Mouse (Mus musculus): Measurements from ENCODE around the gene Cacna2d4. TPM values are rescaled to one million over a fixed set of nuclear protein-coding genes. Genes with fewer than 3 reads are reported as not detected.
"Not testable (repeated sequence)": the region's sequence is repeated elsewhere in the genome, so short reads cannot be mapped to it uniquely, and the experiment has no call there.

Cacna2d4 gene
- polyA plus RNA-seq, 1 experiment: 34.8 TPM

DNA sequence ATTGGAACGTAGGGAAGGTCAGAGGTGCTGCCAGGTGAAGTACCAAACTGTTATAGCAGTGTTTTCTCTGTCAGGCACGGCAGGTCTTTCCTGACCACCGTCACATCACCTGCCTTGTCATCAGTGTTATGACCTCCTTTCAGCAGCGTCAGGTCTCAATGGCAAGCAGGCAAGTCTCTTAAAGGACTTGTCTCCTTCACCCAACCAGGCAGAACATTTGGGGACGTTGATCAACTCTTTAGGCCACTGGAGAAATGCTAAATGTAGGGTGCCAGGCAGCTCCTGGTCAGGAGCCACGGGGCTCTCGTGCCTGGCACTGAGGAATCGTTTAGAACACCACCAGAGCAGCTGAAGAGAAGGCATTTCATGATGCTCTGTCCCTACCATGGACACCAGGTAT, 115.3 kb downstream of the Cacna2d4 start:
- H3K4me1 ChIP-seq (replicated peaks; ENCODE audit: control insufficient read depth, insufficient read depth, low read length): peaks cover 6% of the 10 kb centered on the region
- DNase-seq: no peak
- no peak overlapping the region for H3K4me3 ChIP-seq (ENCODE audit: control insufficient read depth, insufficient read depth, low read length)
- peaks cover 32% of the 10 kb centered on the region for H3K36me3 ChIP-seq (ENCODE audit: control insufficient read depth, insufficient read depth, low read length)
- no peak overlapping the region for H3K27ac ChIP-seq (ENCODE audit: control insufficient read depth, insufficient read depth, low read length)
- TF ChIP-seq CTCF (IDR thresholded peaks at IDR 0.05; ENCODE audit: borderline replicate concordance, control insufficient read depth, extremely low read depth, insufficient read depth, low read length, poor library complexity) (no peak), POLR2A (IDR thresholded peaks at IDR 0.05; ENCODE audit: control insufficient read depth, extremely low read depth, insufficient read depth, low read length, poor library complexity) (no peak)
- WGBS: 83% methylated on average over 8 of the region's 8 CpGs
- no peaks in the 10 kb centered on the region for H3K27me3 ChIP-seq (ENCODE audit: control insufficient read depth, insufficient read depth, low read length)

DNA sequence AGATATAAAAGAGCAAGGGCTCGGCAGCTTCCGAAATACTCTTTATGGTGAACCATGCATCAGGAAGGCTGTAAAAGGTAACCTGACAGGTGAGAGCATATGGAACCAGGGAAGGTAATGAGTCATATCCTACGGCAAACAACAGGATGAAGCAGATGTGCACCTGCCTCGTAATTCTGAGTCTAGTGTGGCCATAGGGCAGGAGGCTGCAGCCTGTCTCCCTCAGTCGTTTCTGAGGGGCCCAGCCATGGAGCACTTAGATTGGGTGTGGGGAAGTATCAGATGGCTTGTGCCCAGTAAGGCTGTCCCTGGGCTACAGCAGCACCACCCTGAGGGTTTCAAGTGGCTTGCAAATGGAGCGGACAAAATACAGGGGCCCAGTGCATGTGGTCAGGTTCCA, 116.2 kb downstream of the Cacna2d4 start:
- WGBS: 89% methylated on average over 6 of the region's 6 CpGs
- H3K36me3 ChIP-seq (ENCODE audit: control insufficient read depth, insufficient read depth, low read length): peaks cover 40% of the 10 kb centered on the region
- DNase-seq: no peak
- H3K4me1 ChIP-seq (replicated peaks; ENCODE audit: control insufficient read depth, insufficient read depth, low read length): no peaks in the 10 kb centered on the region
- no peak overlapping the region for H3K27ac ChIP-seq (ENCODE audit: control insufficient read depth, insufficient read depth, low read length)
- H3K27me3 ChIP-seq (ENCODE audit: control insufficient read depth, insufficient read depth, low read length): no peaks in the 10 kb centered on the region
- TF ChIP-seq POLR2A (IDR thresholded peaks at IDR 0.05; ENCODE audit: control insufficient read depth, extremely low read depth, insufficient read depth, low read length, poor library complexity) (no peak), CTCF (IDR thresholded peaks at IDR 0.05; ENCODE audit: borderline replicate concordance, control insufficient read depth, extremely low read depth, insufficient read depth, low read length, poor library complexity) (no peak)
- H3K4me3 ChIP-seq (ENCODE audit: control insufficient read depth, insufficient read depth, low read length): no peak overlapping the region

- no peak overlapping the region for H3K4me3 ChIP-seq (ENCODE audit: control insufficient read depth, insufficient read depth, low read length)
- WGBS: 97% methylated on average over 8 of the region's 8 CpGs
- no peaks in the 10 kb centered on the region for H3K4me1 ChIP-seq (replicated peaks; ENCODE audit: control insufficient read depth, insufficient read depth, low read length)
- H3K27ac ChIP-seq (ENCODE audit: control insufficient read depth, insufficient read depth, low read length): no peak overlapping the region
- no peak for DNase-seq
- no peaks in the 10 kb centered on the region for H3K27me3 ChIP-seq (ENCODE audit: control insufficient read depth, insufficient read depth, low read length)
- H3K36me3 ChIP-seq (ENCODE audit: control insufficient read depth, insufficient read depth, low read length): peaks cover 78% of the 10 kb centered on the region
- TF ChIP-seq CTCF (IDR thresholded peaks at IDR 0.05; ENCODE audit: borderline replicate concordance, control insufficient read depth, extremely low read depth, insufficient read depth, low read length, poor library complexity): no peak
- TF ChIP-seq POLR2A (IDR thresholded peaks at IDR 0.05; ENCODE audit: control insufficient read depth, extremely low read depth, insufficient read depth, low read length, poor library complexity): no peak
Measured at GRCm38 (mm10) chr6:119358020-119358571, 121.8 kb downstream of the Cacna2d4 start.

DNA sequence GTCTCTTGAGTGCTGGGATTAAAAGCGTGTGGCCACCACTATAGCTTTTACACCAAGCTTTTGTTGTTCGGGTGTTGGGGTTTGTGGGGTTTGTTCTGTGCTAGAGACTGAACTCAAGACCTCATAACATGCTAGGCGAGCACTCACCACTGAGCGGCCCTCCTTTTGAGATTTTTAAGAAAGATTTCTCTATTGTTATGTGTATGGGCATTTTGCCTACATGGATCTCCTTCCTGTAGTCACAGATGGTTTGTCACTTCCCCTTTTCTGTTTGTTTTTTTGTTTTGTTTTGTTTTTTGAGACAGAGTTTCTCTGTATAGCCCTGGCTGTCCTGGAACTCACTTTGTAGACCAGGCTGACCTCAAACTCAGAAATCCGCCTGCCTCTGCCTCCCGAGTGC, 123.9 kb downstream of the Cacna2d4 start:
- not testable (repeated sequence) for DNase-seq; H3K4me1 ChIP-seq (replicated peaks; ENCODE audit: control insufficient read depth, insufficient read depth, low read length); H3K27me3 ChIP-seq (ENCODE audit: control insufficient read depth, insufficient read depth, low read length); H3K4me3 ChIP-seq (ENCODE audit: control insufficient read depth, insufficient read depth, low read length); H3K27ac ChIP-seq (ENCODE audit: control insufficient read depth, insufficient read depth, low read length)
- 92% methylated on average over 6 of the region's 6 CpGs for WGBS
- H3K36me3 ChIP-seq (ENCODE audit: control insufficient read depth, insufficient read depth, low read length): peaks cover 72% of the 10 kb centered on the region

DNA sequence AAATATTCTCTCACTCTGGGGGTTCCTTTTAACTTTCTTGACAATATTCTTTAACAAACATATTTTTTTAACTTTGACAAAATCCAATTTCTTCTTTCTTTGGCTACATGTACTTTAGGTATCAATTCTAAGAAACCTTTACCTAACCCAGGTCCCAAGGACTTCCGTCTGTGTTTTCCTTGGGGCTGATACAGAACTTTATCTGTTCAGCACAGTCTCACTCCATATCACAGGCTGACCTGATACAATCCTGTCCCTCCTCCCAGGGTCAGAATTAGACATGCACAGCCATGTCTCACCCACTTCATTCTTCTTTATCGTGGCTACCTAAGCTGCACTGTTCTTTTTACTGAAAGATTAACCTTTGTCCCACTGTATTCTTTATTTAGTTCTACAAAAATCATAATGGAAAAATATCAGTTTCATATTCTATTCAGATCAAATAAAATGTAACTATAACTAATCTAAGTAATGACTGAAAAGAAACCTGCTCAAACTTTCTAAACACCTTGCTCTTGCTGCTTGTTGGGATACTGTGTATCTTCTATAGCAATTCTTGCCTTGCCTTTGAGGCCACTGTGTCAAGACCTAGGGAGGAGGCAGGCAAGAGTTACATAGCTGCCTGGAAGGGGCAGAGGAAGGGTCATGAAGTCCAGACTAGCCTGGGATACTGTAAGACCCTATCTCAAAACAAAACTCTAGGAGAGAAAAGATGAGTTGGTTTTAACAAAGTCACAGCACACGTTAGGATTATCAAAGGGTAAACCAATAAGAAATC, 124.8 kb downstream of the Cacna2d4 start:
- H3K27ac ChIP-seq (ENCODE audit: control insufficient read depth, insufficient read depth, low read length): no peak overlapping the region
- no peak for DNase-seq
- H3K27me3 ChIP-seq (ENCODE audit: control insufficient read depth, insufficient read depth, low read length): no peaks in the 10 kb centered on the region
- H3K4me3 ChIP-seq (ENCODE audit: control insufficient read depth, insufficient read depth, low read length): no peak overlapping the region
- WGBS: 97% methylated on average over 3 of the region's 3 CpGs
- no peak for TF ChIP-seq CTCF (IDR thresholded peaks at IDR 0.05; ENCODE audit: borderline replicate concordance, control insufficient read depth, extremely low read depth, insufficient read depth, low read length, poor library complexity)
- H3K36me3 ChIP-seq (ENCODE audit: control insufficient read depth, insufficient read depth, low read length): peaks cover 67% of the 10 kb centered on the region
- no peaks in the 10 kb centered on the region for H3K4me1 ChIP-seq (replicated peaks; ENCODE audit: control insufficient read depth, insufficient read depth, low read length)

DNA sequence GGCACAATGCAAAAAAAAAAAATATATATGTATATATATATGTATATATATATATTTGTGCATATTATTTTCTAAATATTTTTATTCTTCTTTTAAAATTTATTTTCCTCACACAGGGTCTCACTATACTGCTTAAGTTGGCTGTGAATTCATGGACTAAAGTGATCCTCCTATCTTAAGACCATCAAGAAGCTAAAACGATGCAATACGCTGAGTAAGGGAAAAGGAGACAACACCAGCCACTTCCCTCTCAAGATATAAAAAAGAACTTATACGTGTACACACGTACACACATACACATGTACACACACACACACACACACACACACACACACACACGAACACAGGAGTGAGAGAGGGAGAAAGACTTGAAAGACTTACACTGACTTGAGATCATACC, 127.3 kb downstream of the Cacna2d4 start:
- Histone ChIP-seq H3K27me3 (ENCODE audit: control insufficient read depth, insufficient read depth, low read length) (no peaks in the 10 kb centered on the region), H3K36me3 (ENCODE audit: control insufficient read depth, insufficient read depth, low read length) (peaks cover 52% of the 10 kb centered on the region), H3K4me1 (replicated peaks; ENCODE audit: control insufficient read depth, insufficient read depth, low read length) (peaks cover 9% of the 10 kb centered on the region), H3K4me3 (ENCODE audit: control insufficient read depth, insufficient read depth, low read length) (no peak overlapping the region), H3K27ac (ENCODE audit: control insufficient read depth, insufficient read depth, low read length) (no peak overlapping the region)
- TF ChIP-seq POLR2A (IDR thresholded peaks at IDR 0.05; ENCODE audit: control insufficient read depth, extremely low read depth, insufficient read depth, low read length, poor library complexity) (no peak), CTCF (IDR thresholded peaks at IDR 0.05; ENCODE audit: borderline replicate concordance, control insufficient read depth, extremely low read depth, insufficient read depth, low read length, poor library complexity) (no peak)
- 97% methylated on average over 5 of the region's 5 CpGs for WGBS
- no peak for DNase-seq

GRCm38 (mm10) chr6:119366800-119367199, 130.5 kb downstream of the Cacna2d4 start:
- not testable (repeated sequence) for DNase-seq; H3K4me3 ChIP-seq (ENCODE audit: control insufficient read depth, insufficient read depth, low read length); H3K27ac ChIP-seq (ENCODE audit: control insufficient read depth, insufficient read depth, low read length); H3K4me1 ChIP-seq (replicated peaks; ENCODE audit: control insufficient read depth, insufficient read depth, low read length); H3K27me3 ChIP-seq (ENCODE audit: control insufficient read depth, insufficient read depth, low read length)
- peaks cover 42% of the 10 kb centered on the region for H3K36me3 ChIP-seq (ENCODE audit: control insufficient read depth, insufficient read depth, low read length)
- WGBS: 12% methylated on average over 4 of the region's 4 CpGs
